Mouse (Mus musculus): Measurements from ENCODE around the gene Litaf.
A peak's percentile ranks its signal among the peaks of the same experiment; 100 is the strongest.
"Not testable (repeated sequence)": the region's sequence is repeated elsewhere in the genome, so short reads cannot be mapped to it uniquely, and the experiment has no call there.

Litaf gene

GRCm38 (mm10) chr16:11021403-11022112 is 44.4 kb downstream of the Litaf start:
- DNase-seq = no peak

DNA sequence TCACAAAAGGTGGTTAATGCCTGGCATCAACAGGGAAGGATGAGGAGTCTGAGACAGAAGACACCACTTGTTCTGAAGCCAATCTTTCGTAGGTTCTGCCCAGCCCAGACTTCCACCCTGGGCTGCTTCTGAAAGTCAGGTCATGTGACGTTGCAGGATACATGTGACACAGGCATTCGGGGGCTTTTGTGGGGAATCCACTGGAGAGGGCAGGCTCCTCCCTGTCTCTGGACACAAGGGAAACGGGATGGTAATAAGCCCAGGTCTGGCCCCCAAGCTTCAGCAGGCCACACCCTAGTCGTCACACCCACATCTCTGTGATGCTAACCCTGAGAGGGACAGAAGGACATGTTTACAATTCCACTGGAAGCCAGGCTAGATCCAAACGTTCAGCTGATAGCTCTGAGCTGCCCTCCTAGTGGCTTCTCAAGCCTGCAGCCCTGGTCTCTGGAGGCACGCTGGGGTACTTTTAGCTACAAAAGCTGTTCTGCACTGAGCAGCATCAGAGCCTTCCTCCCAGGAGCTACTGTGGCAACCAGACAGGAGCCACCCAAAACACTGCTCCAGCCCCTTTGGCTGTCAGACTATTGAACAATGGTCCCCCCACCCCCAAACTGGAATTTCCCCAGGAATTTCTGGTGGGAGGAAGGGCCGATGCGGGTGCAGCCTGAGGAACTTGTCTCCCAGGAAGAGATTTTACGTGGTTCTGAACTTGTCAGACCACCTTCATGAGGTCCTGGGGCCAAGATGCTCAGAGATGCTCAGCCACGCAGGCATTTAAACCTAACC is 48.0 kb downstream of the Litaf start:
- no peak for DNase-seq

GRCm38 (mm10) chr16:11016353-11016752 is 49.6 kb downstream of the Litaf start:
- no peak for DNase-seq

DNA sequence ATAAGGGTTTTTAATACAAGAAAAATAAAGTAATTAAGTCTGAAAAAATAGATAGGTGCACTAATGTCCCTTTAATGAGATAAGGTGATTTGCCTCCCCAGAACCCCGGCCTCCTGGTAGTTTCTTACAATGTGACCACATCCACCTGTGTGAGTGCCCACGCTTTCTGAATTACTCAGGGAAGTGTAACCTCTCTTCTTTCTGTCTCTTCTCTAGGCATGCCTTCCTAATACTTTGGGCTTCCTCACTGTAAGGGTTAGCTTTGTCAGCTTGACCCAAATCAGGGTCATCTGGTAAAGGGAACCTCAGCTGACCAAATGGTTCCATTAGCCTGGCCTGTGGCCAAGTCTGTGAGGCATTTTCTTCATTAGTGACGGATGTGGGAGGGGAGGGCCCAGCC is 51.5 kb downstream of the Litaf start:
- DNase-seq = no peak

GRCm38 (mm10) chr16:11013464-11014147 is 52.4 kb downstream of the Litaf start:
- not testable (repeated sequence) for DNase-seq

GRCm38 (mm10) chr16:11012571-11013463 is 53.1 kb downstream of the Litaf start:
- peak; percentile 22 to 27 for DNase-seq

DNA sequence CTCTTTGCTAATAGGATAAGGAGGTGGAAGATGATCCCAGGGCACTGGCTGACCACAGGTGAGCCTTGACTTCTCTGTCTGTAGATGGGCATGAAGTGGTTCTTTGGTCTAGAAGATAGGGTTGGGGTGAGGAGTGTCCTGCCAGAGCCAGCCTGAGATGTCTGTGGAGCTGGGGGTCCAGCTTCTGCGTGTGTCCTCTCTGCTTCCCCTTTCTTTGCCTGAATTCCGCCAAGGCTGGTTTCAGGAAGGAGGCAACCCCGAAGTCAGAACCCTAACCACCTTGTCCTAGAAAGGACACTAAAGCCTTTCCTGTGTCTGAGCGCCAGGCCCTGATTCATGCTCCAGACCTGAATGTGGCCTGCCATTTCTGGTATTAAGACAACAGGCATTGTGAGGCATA is 54.0 kb downstream of the Litaf start:
- DNase-seq = no peak

GRCm38 (mm10) chr16:11011206-11011605 is 54.8 kb downstream of the Litaf start:
- no peak for DNase-seq

DNA sequence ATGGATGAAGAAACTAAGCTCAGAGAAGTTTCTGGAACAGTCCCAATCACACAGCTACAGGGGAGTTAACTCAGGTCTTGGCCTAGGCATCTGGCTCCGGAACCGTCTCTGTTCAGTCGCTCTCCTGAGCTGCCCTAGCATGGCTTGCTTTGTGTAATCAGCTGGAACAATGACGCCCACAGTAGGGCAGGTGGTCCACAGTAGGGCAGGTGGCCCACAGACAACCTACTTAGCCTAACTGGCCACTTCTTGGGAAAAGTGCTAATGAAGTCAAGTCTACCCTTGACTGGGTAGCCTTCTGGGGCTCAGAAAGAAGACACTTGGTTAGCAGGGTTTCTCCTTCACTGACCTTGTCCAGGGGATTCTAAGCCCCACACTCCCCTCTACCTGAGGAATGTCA is 55.7 kb downstream of the Litaf start:
- no peak for DNase-seq

DNA sequence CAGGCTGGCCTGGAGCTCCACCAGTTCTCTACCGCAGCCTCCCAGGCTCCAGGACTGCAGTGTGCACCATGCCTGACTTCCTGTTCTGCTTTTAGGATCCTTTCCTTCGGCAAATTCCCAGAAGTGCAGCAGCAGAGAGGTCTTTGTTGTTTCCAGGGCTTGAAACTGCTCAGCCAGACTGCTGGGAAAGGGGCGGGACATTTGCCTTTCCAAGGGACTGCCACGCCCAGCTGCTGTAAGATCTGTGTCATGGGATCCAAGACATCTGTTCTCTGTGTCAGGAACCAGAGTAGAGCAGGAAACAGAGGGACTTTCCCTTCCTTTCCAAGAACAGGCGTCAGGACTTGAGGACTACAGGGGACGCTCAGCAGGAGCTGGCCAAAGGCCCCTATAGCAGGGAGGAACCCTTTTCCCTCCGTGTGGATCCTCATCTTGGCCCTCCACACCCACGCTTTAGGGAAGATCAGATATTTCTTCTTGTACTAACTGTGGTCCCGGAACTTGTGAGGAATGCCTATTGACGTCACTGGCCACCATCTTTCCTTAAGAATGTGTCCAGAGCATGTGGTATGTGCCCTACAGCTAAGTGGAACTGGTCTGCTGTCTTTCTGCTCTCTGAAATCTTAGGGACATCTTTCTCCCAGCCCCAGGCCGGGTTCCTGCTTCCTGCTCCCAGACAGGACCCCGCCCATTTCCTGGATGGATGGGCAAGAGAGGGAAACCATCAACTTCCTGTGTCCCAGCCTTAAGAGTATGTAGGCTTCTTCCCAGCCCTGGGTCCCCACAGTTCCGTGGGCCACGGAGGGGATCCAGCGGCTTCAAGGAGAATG is 57.6 kb downstream of the Litaf start:
- DNase-seq = no peak

DNA sequence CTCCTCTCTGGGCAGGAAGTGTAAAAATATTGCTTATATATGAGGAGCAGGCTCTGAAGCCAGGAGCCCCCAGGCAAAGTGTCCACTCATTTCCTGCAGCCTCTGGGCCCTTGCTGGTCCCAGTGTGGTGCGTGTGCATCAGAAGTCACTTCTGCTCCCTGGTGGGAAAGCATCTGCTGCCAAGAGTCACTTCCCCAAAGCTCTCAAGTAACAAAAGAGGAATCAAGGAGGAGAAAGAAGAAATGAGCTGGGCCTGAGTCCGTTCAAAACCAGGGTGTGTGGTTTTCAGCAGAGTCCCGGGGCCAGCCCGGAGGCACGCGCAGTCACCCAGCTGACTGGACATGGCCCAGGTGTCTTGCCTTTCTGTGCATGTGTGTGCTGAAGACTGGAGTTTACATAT is 59.9 kb downstream of the Litaf start:
- no peak for DNase-seq

GRCm38 (mm10) chr16:11001703-11002659 is 64.0 kb downstream of the Litaf start:
- no peak for DNase-seq

DNA sequence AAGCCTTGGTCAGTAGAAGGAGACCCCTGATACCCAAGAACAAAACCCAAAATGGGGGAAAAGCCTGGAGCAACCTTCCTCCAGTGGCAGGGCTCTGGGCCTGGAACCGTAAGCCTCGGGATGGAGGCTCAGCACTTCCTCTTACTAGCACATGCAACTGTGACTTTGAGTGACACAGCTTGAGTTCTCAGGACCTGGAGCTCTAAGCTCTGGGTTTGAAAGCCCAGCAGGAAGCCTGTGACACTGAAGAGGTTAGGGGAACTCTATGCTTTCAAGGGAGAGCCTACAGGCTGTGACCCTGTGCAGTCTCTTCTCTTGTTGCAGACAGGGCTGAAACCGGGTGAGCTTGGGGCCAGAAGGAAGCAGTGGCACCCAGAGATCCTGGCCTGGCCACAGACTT is 66.1 kb downstream of the Litaf start:
- no peak for DNase-seq

GRCm38 (mm10) chr16:10998224-10998623 is 67.7 kb downstream of the Litaf start:
- DNase-seq = no peak

DNA sequence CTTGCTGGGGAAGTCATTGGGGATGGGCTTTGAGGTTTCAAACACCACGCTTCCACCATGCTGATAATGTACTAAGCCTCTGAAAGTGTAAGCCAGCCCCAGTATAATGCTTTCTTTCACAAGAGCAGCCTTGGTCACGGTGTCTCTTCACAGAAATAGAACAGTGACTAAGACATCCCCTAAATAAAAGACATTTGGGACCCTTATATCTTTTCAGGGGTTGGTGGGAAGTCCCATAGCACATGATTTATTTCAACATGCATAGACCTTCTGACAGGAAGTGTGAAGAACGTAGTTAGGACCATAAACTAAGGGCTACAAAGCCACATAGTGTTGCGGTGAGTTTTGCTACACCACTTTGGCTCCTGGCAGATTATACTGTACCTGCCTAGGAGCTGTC is 69.4 kb downstream of the Litaf start:
- no peak for DNase-seq

DNA sequence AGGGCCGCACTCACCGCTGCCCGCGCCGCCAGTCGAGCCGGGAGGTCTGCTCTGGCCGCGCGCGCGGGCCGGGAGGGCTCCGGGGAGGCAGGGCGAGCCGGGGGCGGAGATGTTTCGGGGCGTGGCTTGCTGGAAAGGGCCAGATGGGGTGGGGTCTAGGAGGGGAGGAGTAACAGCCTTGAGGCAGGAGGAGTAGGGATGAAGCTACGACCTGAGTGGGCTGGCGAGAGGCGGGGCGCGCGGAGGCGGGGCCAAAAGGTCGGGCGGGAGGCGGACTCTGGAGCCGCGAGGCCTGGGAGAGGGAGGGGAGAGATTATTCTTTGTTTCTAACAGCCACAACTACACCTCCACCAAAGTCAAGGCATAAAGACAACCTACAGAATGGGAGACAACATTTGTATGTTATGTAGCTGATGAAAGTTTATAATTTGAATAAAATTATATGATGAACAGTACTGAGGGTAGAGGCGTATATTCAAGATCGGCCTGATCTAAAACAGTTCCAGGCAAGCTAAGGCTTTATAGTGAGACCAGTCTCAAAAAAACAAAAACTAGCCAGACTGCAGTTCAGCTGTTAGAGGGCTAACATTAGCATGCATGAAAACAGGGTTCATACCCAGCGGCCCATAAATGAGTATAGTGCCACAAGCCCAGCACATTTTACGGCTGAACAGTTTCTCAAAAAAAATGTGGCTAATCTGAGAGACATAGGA is 72.8 kb downstream of the Litaf start:
- DNase-seq = peak; percentile 65 to 75

DNA sequence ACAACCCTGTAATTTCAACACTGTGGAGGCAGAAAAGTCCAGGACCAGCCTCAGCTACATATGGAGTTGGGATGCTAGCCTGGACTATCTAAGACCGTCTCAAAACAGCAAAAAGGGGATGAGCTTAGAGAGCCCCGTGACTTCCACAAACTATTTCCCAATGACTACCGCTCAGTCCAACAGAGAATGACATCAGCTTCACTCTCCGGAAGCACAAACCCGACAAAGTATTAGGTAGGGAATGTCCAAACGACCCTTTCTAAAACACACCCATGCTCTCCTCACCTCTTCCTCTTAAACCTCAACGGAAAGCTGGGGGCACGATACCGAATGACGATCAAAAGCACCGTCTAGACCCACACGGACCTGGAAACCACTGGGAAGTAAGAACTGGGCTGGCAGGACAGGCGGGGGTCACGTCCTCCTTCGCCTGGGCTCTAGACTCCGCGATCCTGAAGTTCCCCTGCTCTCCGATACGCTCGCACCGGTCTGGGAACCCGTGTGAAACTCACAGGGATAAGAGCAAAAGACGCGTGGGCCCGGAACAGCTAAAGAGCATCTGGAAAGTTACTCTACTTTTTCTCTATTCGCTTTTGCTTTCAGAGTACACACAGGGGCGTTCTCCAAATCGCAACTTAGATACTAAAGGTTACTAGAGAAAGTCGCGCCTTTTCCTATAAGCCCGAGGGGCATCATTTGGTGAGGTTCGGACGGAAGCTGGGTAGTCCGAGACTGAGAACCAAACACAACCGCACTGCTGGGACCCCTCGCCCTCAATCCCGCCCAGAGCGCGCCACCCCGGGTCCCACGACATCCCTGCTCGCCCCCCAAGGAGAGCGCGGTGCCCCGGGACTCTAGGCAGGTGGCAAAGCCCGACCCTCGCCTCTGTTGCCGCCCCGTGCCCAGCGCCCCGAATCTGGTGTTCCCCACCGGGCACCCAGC is 73.6 kb downstream of the Litaf start:
- DNase-seq = peak in 1 of 2 experiments; percentile 15

- DNase-seq = no peak
These were observed 74.2 kb downstream of the Litaf start for GRCm38 (mm10) chr16:10991737-10992089.

DNA sequence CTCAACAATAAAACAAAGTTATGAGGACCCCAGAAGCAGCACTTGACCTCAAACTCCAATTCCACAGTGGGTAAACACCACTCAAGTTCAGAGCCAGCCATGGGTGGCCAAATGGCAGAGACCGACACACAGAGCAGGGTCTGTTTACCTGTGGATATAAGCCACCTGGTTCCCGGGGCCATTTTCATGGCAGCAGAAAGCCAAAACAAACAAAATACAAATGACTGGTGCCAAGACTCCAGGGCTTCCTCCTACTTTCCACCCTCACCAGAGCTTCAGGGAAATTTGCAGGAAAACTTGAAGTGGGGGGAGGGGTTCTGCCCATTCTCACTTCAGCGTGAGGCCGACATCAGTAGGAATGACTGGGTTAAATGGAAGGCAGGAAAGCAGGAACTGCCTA is 75.2 kb downstream of the Litaf start:
- DNase-seq = no peak
